Mouse (Mus musculus) cerebellum, adult 2 months (tissue): Measurements from ENCODE around the gene Etl4.

ENCODE experiments used
- CTCF ChIP-seq: fragments of 200-500 bp; IDR thresholded peaks from 2 replicates; pipeline ENCODE4 v1.5.1; 2011; ENCODE audit warnings: low read depth, mild to moderate bottlenecking, control low read depth, low read length, moderate library complexity, borderline replicate concordance; ENCODE audit not compliant: insufficient read depth
- POLR2A ChIP-seq: fragments of 200-500 bp; IDR thresholded peaks from 2 replicates; pipeline ENCODE4 v1.6.1; 2011; ENCODE audit warnings: low read length, control low read depth, borderline replicate concordance; ENCODE audit not compliant: insufficient read depth

- TF ChIP-seq POLR2A (no peak), CTCF (no peak)
These were observed 632.7 kb downstream of the Etl4 start for GRCm38 (mm10) chr2:20542286-20542685.
